Mouse (Mus musculus) adrenal gland, adult 18-20 months (tissue): Measurements from ENCODE around the gene Ttc4. TPM values are rescaled to one million over a fixed set of nuclear protein-coding genes. Genes with fewer than 3 reads are reported as not detected.

Experiments
- DNase-seq, 2 experiments: peaks; one replicate each; pipeline ENCODE4 v3.0.0; 2021 to 2022; ENCODE audit warnings: low spot score in 2 of 2
- total RNA-seq, 2 experiments: library from RNA; stranded (reverse); gene quantifications; 1 replicate in 1 of 2; 2 replicates in 1 of 2; pipeline ENCODE4 v1.2.3; 2021

Ttc4 gene
- total RNA-seq, 2 experiments from 2014 or later = 21.9 to 22.1 TPM

- no peak for DNase-seq
These were observed 63.1 kb downstream of the Ttc4 start for GRCm38 (mm10) chr4:106615637-106616036.

GRCm38 (mm10) chr4:106614881-106615280 is 63.9 kb downstream of the Ttc4 start:
- no peak for DNase-seq

GRCm38 (mm10) chr4:106614180-106614797 is 64.5 kb downstream of the Ttc4 start:
- peak; percentile 58 to 59 for DNase-seq

DNA sequence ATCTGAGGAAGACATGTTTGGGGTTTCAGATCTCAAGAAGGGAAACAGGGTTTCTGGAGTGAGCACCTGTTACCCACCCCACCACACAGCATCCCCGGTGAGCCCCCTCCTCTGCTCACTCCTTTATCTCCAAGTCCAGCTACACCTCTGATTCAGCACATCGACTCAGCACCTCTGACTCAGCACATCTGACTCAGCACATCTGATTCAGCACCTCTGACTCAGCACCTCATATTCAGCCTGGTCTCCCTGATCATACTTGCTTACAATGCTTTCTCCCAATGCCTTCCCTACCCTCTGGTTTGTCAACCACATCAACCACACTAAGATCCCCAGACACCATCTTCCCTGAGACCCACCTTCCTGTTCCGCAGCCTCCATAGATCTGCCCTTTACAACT is 65.2 kb downstream of the Ttc4 start:
- DNase-seq = peak in 1 of 2 experiments; percentile 32

DNA sequence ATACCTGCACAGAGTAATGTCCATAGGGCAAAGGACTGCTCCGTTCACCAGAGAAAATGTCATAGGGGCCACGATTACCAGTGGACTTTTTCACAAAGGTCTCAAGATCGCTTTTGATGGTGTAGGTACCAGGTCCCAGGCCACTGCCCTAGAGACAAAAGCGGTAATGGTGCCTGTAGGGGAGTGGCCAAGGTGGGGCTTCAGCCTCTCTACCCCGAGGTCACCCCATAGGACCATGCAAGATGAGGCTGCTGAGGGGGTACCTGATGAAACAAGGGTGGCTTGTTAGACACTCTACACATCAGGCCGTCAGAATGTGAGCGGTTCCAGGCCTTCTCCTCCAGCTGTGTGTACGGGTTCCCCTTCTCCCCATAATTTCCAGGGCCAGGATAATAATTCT is 65.6 kb downstream of the Ttc4 start:
- DNase-seq = no peak

Other genes with a start within 250 kb of the Ttc4 start
- gene Pcsk9, start 214.6 kb downstream of the Ttc4 start, total RNA-seq = not detected
- gene Bsnd, start 186.7 kb downstream of the Ttc4 start, total RNA-seq = not detected
- gene Dhcr24, start 117.9 kb downstream of the Ttc4 start, total RNA-seq = 100 to 1,000 TPM in 1 of 2 experiments, 10 to 100 TPM in 1; 44.3 to 281 TPM
- not detected for gene Lexm, start 61.7 kb downstream of the Ttc4 start, total RNA-seq
- under 1 TPM in 1 of 2 experiments, not detected in 1; 0.10 TPM for gene Ttc22, start 56.5 kb downstream of the Ttc4 start, total RNA-seq
- gene Pars2, start 27.9 kb downstream of the Ttc4 start, total RNA-seq = 1 to 10 TPM; 3.2 to 4.9 TPM
- 1 to 10 TPM; 1.5 to 1.7 TPM for gene Mroh7, start 52.0 kb upstream of the Ttc4 start, total RNA-seq
- gene Fam151a, start 54.9 kb upstream of the Ttc4 start, total RNA-seq = under 1 TPM; 0.20 to 0.26 TPM
- 100 to 1,000 TPM in 1 of 2 experiments, 10 to 100 TPM in 1; 99.8 to 239 TPM for gene Acot11, start 126.1 kb upstream of the Ttc4 start, total RNA-seq
- 10 to 100 TPM; 70.5 to 75.9 TPM for gene Ssbp3, start 231.8 kb upstream of the Ttc4 start, total RNA-seq